Mouse (Mus musculus) kidney, embryonic 15.5 days (tissue): Measurements from ENCODE around the gene Cfap299. TPM values are rescaled to one million over a fixed set of nuclear protein-coding genes. Genes with fewer than 3 reads are reported as not detected.

Experiments
- ATAC-seq: fragments of 200-750 bp; cut with Nextera tagmentation; replicated peaks from 2 replicates; pipeline ENCODE4 v1.8.0; 2017; ENCODE audit warnings: moderate TSS enrichment; ENCODE audit not compliant: low FRiP score
- H3K27ac ChIP-seq: fragments of 300-500 bp; sonication (generic); 2 replicates; pipeline ENCODE4 v1.5.1; 2015; ENCODE audit warnings: mild to moderate bottlenecking, inconsistent platforms
- H3K27me3 ChIP-seq: fragments of 300-500 bp; sonication (generic); 2 replicates; pipeline ENCODE4 v1.6.1; 2015; ENCODE audit warnings: inconsistent platforms
- H3K36me3 ChIP-seq: fragments of 300-500 bp; sonication (generic); 2 replicates; pipeline ENCODE4 v1.6.1; 2015; ENCODE audit warnings: inconsistent platforms
- H3K4me1 ChIP-seq: fragments of 300-500 bp; sonication (generic); 2 replicates; pipeline ENCODE4 v1.6.1; 2015; ENCODE audit warnings: inconsistent platforms
- H3K4me2 ChIP-seq: fragments of 300-500 bp; sonication (generic); 2 replicates; pipeline ENCODE4 v1.6.1; 2015; ENCODE audit warnings: moderate library complexity, mild to moderate bottlenecking, inconsistent platforms
- H3K4me3 ChIP-seq: fragments of 300-500 bp; sonication (generic); replicated peaks from 2 replicates; pipeline ENCODE4 v1.5.1; 2015; ENCODE audit warnings: mild to moderate bottlenecking, inconsistent platforms
- H3K9ac ChIP-seq: fragments of 300-500 bp; sonication (generic); 2 replicates; pipeline ENCODE4 v1.6.1; 2015; ENCODE audit warnings: mild to moderate bottlenecking, inconsistent platforms
- H3K9me3 ChIP-seq: fragments of 300-500 bp; sonication (generic); replicated peaks from 2 replicates; pipeline ENCODE4 v1.6.1; 2016; ENCODE audit warnings: inconsistent platforms
- WGBS: fragments of 180-500 bp; shearing (Covaris S2); methylation state at CpG from one replicate; pipeline ENCODE4 v1.1.7; 2015; ENCODE audit warnings: mixed read lengths; 5-methylcytosine and 5-hydroxymethylcytosine counted together
- polyA plus RNA-seq: library from polyadenylated mRNA; unstranded; fragments of >200 nt; fragmentation: Nextera tagmentation; extraction: Ambion mirVana; gene quantifications from 2 replicates; pipeline ENCODE4 v1.2.1, GENCODE M21; 2015

Gene Cfap299
- polyA plus RNA-seq, 1 experiment from 2014 or later: 0.61 TPM

DNA sequence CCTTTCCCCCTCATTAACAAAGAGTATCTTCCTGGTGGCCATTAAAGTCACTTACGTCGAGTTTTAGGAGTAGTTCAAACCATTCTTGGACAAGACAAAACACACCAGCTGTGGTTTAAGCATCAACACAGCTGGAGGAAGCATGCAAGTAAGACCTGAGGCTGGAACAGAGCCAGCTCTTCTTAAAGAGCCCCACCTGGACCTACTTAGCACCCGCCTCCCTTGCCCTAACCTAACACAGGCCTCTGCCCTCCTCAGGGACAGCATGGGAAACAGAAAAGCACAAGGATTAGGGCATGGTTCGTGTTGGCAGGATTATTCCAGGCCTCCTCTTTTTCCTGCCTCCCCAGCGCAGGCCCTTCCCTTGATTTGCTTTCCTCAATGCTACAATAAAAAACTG lies 374.9 kb downstream of the Cfap299 start:
- H3K4me2 ChIP-seq: no peak overlapping the region
- H3K27ac ChIP-seq: no peak overlapping the region
- no peaks in the 10 kb centered on the region for H3K36me3 ChIP-seq
- WGBS: 58% methylated on average over 5 of the region's 5 CpGs
- no peaks in the 10 kb centered on the region for H3K27me3 ChIP-seq
- H3K4me1 ChIP-seq: 0 out of 2 replicates have a peak, but pooled peaks cover 3% of the 10 kb centered on the region
- no peak overlapping the region for H3K4me3 ChIP-seq
- no peak overlapping the region for H3K9ac ChIP-seq
- no peaks in the 10 kb centered on the region for H3K9me3 ChIP-seq
- ATAC-seq: no peak

DNA sequence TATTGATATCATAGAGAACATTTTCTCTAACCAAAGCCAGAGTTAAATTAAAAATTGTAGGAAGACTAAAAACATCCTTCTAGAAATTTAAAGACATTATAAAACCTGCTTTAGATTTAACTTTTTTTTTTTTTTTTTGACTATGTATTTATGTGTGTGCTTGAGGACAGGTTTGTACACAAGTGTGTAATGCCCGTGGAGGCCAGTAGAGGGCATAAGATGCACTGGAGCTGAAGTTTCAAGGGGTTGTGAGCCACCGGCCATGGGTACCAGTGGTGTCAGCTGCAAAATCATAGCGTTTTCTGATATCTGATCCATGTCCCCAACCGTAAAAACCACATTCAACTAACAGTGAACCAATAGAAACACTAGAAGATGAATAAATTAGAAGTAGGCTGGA lies 377.5 kb downstream of the Cfap299 start:
- Histone ChIP-seq H3K9ac (no peak overlapping the region), H3K9me3 (no peaks in the 10 kb centered on the region), H3K4me1 (no peaks in the 10 kb centered on the region), H3K4me3 (no peak overlapping the region), H3K4me2 (no peak overlapping the region), H3K36me3 (no peaks in the 10 kb centered on the region), H3K27ac (no peak overlapping the region), H3K27me3 (no peaks in the 10 kb centered on the region)
- ATAC-seq: no peak
- 82% methylated on average over 4 of the region's 4 CpGs for WGBS

DNA sequence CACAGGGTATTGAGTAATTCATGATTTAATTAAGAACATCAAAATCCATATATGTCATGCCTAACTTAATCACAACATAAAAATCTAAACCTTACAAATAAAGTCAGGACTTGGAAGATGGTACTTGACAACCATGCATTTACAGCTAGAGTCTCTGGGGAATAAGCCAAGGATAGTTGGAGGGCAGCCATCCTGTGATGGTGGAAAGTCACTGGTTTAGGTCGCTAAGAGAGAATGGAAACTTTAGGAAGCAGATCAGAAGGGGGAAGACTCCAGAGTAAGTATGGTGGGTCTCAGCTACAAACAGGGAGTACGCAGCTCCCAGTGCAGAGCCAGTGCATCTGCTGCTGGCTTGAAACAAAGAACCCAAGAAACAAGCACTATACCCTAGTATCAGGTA lies 386.3 kb downstream of the Cfap299 start:
- WGBS: 75% methylated on average over 2 of the region's 2 CpGs
- Histone ChIP-seq H3K27ac (no peak overlapping the region), H3K27me3 (no peaks in the 10 kb centered on the region), H3K4me1 (no peaks in the 10 kb centered on the region), H3K9me3 (no peaks in the 10 kb centered on the region), H3K36me3 (no peaks in the 10 kb centered on the region), H3K4me3 (no peak overlapping the region), H3K4me2 (no peak overlapping the region), H3K9ac (no peak overlapping the region)
- no peak for ATAC-seq

DNA sequence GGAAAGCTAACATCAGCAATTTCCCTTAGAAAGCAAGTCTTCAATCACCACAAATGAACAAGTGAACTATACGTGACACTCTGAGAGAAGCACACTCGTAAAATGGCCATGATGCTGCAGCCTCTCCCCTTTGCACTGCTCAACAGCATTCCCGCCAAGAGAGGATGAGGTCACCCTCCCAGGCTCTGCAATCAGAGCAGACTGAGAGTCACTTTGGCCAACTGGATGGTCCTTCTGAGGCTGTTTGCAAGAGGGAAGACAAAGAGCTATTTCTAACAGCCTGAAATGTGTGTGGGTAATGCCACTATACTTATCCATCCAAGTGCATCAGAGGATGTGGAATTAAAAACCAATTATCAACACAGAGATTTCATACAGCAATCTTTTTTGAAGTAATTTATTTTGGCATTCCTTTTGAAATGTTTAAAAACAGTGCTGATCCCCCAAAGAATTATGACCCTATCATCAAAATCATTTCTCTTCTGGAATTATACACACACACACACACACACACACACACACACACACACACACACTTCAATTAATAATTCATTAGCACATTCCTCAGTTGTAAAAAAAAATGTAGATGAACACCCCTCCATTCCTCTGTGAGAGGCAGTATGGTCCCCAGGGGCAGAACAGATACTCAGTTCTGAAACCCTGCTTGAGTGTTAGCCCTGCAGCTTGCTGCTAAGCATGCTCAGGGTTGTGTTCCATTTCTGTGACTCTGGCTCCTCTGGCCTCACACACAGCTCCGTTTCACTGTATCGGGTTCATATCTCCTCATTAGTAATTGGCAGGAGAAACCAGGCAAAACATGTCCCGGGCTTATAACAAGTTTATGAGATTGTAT lies 403.3 kb downstream of the Cfap299 start:
- WGBS: 27% methylated on average over 6 of the region's 6 CpGs
- H3K36me3 ChIP-seq: no peaks in the 10 kb centered on the region
- ATAC-seq: 0 out of 2 replicates have a peak, but pooled peaks have one; percentile 49
- peaks cover 9% of the 10 kb centered on the region; the same call in 1 of the 2 replicates for H3K4me1 ChIP-seq
- no peak overlapping the region for H3K27ac ChIP-seq
- no peak overlapping the region for H3K9ac ChIP-seq
- no peak overlapping the region for H3K4me3 ChIP-seq
- H3K27me3 ChIP-seq: no peaks in the 10 kb centered on the region
- no peak overlapping the region for H3K4me2 ChIP-seq
- H3K9me3 ChIP-seq: no peaks in the 10 kb centered on the region

GRCm38 (mm10) chr5:98733010-98733399 lies 403.9 kb downstream of the Cfap299 start:
- Histone ChIP-seq H3K4me3 (no peak overlapping the region), H3K4me2 (no peak overlapping the region), H3K27ac (no peak overlapping the region), H3K9ac (no peak overlapping the region), H3K27me3 (no peaks in the 10 kb centered on the region), H3K36me3 (no peaks in the 10 kb centered on the region), H3K9me3 (no peaks in the 10 kb centered on the region), H3K4me1 (peaks cover 9% of the 10 kb centered on the region; the same call in 1 of the 2 replicates)
- 35% methylated on average over 2 of the region's 2 CpGs for WGBS
- no peak for ATAC-seq

DNA sequence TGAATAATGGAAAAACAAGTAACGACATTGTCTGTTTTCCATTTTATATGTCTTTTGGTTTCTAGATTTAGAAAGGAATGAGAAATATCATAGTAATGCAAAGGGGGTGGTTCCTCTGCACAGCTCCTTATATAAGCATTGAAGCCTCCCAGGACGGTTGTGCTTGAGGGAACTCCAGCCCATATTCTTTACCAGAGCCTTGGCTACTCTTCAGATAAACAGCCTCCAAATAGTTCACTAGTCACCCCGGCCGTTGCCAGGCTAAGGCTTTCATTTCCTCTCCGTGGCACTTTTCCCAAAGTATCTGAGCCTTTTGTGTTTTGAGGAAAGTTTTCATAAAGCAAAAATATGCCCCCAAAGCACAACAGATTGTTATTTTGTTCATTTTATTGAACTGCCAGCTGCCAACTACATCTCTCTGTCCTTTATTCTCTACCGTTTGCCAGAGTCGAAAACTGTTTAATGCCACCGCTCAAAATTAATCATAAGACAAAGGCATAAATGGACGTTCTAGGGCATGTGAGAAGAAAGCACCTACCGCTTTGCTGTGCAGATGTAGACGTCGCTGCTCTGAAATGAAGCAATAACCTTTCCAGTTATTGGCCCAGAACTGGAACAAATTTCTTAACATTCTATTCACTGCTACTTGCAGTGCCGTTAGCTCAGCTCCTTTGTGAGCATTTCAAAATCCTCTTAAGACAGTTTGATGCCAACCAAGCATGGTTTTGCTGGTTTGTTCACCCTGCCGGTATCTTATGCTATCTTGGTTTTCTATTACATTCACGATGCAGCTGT lies 433.0 kb downstream of the Cfap299 start:
- H3K36me3 ChIP-seq: no peaks in the 10 kb centered on the region
- ATAC-seq: no peak
- WGBS: 87% methylated on average over 15 of the region's 15 CpGs
- H3K27me3 ChIP-seq: no peaks in the 10 kb centered on the region
- H3K9ac ChIP-seq: no peak overlapping the region
- no peak overlapping the region for H3K4me2 ChIP-seq
- H3K4me1 ChIP-seq: no peaks in the 10 kb centered on the region
- H3K27ac ChIP-seq: no peak overlapping the region
- H3K9me3 ChIP-seq: no peaks in the 10 kb centered on the region
- H3K4me3 ChIP-seq: no peak overlapping the region

GRCm38 (mm10) chr5:98778588-98778987 lies 449.5 kb downstream of the Cfap299 start:
- 90% methylated on average over 4 of the region's 4 CpGs for WGBS
- Histone ChIP-seq H3K9me3 (no peaks in the 10 kb centered on the region), H3K9ac (no peak overlapping the region), H3K4me3 (no peak overlapping the region), H3K27ac (no peak overlapping the region), H3K27me3 (no peaks in the 10 kb centered on the region), H3K36me3 (no peaks in the 10 kb centered on the region), H3K4me1 (no peaks in the 10 kb centered on the region), H3K4me2 (no peak overlapping the region)
- no peak for ATAC-seq

DNA sequence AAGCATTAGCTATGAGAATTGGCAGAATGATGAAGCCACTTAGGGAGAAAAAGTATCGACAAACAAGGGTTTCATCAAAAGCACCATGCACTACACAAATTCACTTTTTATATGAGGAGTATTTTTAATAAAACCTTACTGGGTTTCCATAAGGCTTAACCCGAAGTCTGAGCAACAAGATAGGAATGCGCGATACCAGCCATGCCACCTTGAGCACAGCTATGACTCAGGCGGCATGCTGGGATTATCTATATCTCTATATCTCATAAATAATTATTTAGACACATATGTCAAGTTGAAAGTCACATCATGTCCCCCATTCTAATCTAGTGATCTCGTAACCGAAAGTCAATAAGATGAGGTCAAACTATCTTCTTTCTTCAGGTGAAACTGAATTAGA lies 453.0 kb downstream of the Cfap299 start:
- no peaks in the 10 kb centered on the region for H3K4me1 ChIP-seq
- H3K27ac ChIP-seq: no peak overlapping the region
- no peak overlapping the region for H3K4me2 ChIP-seq
- H3K4me3 ChIP-seq: no peak overlapping the region
- no peaks in the 10 kb centered on the region for H3K27me3 ChIP-seq
- no peak overlapping the region for H3K9ac ChIP-seq
- WGBS: 88% methylated on average over 7 of the region's 7 CpGs
- no peaks in the 10 kb centered on the region for H3K9me3 ChIP-seq
- H3K36me3 ChIP-seq: no peaks in the 10 kb centered on the region
- no peak for ATAC-seq

DNA sequence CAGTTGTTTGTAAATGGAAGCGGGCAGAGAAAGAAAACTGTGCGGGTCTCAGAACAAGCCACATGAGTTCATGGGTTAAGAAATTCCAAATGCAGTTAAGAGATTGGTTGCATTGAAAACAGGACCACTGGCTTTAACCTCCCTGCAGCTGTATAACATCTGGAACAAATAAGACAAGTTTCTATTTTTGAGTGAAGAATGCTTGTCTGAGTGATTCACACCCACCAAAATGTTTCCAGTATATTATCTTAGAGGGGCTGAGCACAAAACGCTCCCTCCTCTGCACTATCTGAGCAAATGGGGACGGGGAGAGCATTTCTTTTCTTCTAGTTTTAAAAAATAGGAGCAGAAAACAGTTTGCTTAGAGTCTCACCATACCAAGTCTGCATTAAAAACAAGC lies 458.6 kb downstream of the Cfap299 start:
- H3K4me2 ChIP-seq: no peak overlapping the region
- H3K4me1 ChIP-seq: no peaks in the 10 kb centered on the region
- 67% methylated on average over 4 of the region's 4 CpGs for WGBS
- H3K27ac ChIP-seq: no peak overlapping the region
- ATAC-seq: no peak
- H3K9ac ChIP-seq: no peak overlapping the region
- no peak overlapping the region for H3K4me3 ChIP-seq
- 0 out of 2 replicates have a peak, but pooled peaks cover 4% of the 10 kb centered on the region for H3K27me3 ChIP-seq
- H3K36me3 ChIP-seq: no peaks in the 10 kb centered on the region
- no peaks in the 10 kb centered on the region for H3K9me3 ChIP-seq

GRCm38 (mm10) chr5:98788568-98788967 lies 459.5 kb downstream of the Cfap299 start:
- 0 out of 2 replicates have a peak, but pooled peaks cover 4% of the 10 kb centered on the region for H3K27me3 ChIP-seq
- H3K4me1 ChIP-seq: no peaks in the 10 kb centered on the region
- no peaks in the 10 kb centered on the region for H3K9me3 ChIP-seq
- H3K9ac ChIP-seq: no peak overlapping the region
- H3K36me3 ChIP-seq: no peaks in the 10 kb centered on the region
- no peak for ATAC-seq
- 87% methylated on average over 7 of the region's 7 CpGs for WGBS
- H3K27ac ChIP-seq: no peak overlapping the region
- H3K4me2 ChIP-seq: no peak overlapping the region
- no peak overlapping the region for H3K4me3 ChIP-seq

GRCm38 (mm10) chr5:98790894-98791607 lies 461.9 kb downstream of the Cfap299 start:
- Histone ChIP-seq H3K4me1 (no peaks in the 10 kb centered on the region), H3K36me3 (no peaks in the 10 kb centered on the region), H3K27ac (no peak overlapping the region), H3K9me3 (no peaks in the 10 kb centered on the region), H3K27me3 (0 out of 2 replicates have a peak, but pooled peaks cover 4% of the 10 kb centered on the region), H3K9ac (no peak overlapping the region), H3K4me2 (no peak overlapping the region), H3K4me3 (no peak overlapping the region)
- WGBS: 52% methylated on average over 7 of the region's 7 CpGs
- ATAC-seq: no peak

- Histone ChIP-seq H3K9ac (no peak overlapping the region), H3K27me3 (no peaks in the 10 kb centered on the region), H3K4me3 (no peak overlapping the region), H3K27ac (no peak overlapping the region), H3K4me1 (no peaks in the 10 kb centered on the region), H3K9me3 (no peaks in the 10 kb centered on the region), H3K36me3 (no peaks in the 10 kb centered on the region), H3K4me2 (no peak overlapping the region)
- no peak for ATAC-seq
- 90% methylated on average over 5 of the region's 5 CpGs for WGBS
Measured at GRCm38 (mm10) chr5:98801495-98801894, 472.4 kb downstream of the Cfap299 start.
